Mouse (Mus musculus): Measurements from ENCODE around the gene Cpvl.
A peak's percentile ranks its signal among the peaks of the same experiment; 100 is the strongest.

Cpvl gene

GRCm38 (mm10) chr6:53881235-53881606 is 97.2 kb downstream of the Cpvl start:
- no peak for DNase-seq

- peak; percentile 41 to 42 for DNase-seq
Observed at GRCm38 (mm10) chr6:53880530-53881234, 97.8 kb downstream of the Cpvl start.

- no peak for DNase-seq
Observed at GRCm38 (mm10) chr6:53879567-53879966, 98.9 kb downstream of the Cpvl start.

- no peak for DNase-seq
Observed at GRCm38 (mm10) chr6:53874881-53875429, 103.5 kb downstream of the Cpvl start.

- no peak for DNase-seq
Observed at GRCm38 (mm10) chr6:53871903-53872302, 106.6 kb downstream of the Cpvl start.

GRCm38 (mm10) chr6:53863011-53863410 is 115.5 kb downstream of the Cpvl start:
- no peak for DNase-seq

GRCm38 (mm10) chr6:53859106-53859505 is 119.4 kb downstream of the Cpvl start:
- DNase-seq: no peak

GRCm38 (mm10) chr6:53857822-53858221 is 120.6 kb downstream of the Cpvl start:
- DNase-seq: no peak

GRCm38 (mm10) chr6:53856775-53857174 is 121.7 kb downstream of the Cpvl start:
- DNase-seq: no peak

- no peak for DNase-seq
Observed at GRCm38 (mm10) chr6:53854971-53855856, 123.3 kb downstream of the Cpvl start.

- no peak for DNase-seq
Observed at GRCm38 (mm10) chr6:53854226-53854625, 124.2 kb downstream of the Cpvl start.

- DNase-seq: no peak
Observed at GRCm38 (mm10) chr6:53853546-53853945, 124.9 kb downstream of the Cpvl start.

GRCm38 (mm10) chr6:53844626-53845025 is 133.8 kb downstream of the Cpvl start:
- DNase-seq: no peak

GRCm38 (mm10) chr6:53825213-53825612 is 153.3 kb downstream of the Cpvl start:
- peak in 1 of 2 experiments; percentile 27 for DNase-seq
